Mouse (Mus musculus) small intestine, adult 2 months (tissue): ENCODE data around the gene Pard6b.

Experiments used
- CTCF ChIP-seq: fragments of 200-500 bp; IDR thresholded peaks from 2 replicates; pipeline ENCODE4 v1.5.1; 2012; ENCODE audit warnings: low read depth, mild to moderate bottlenecking, control low read depth, inconsistent platforms, low read length, moderate library complexity, mixed read lengths; ENCODE audit not compliant: insufficient replicate concordance, insufficient read length; ENCODE audit errors: extremely low read depth
- POLR2A ChIP-seq: fragments of 200-500 bp; IDR thresholded peaks from 2 replicates; pipeline ENCODE4 v1.6.1; 2012; ENCODE audit warnings: low read depth, mild to moderate bottlenecking, control low read depth, inconsistent platforms, low read length, moderate library complexity

- TF ChIP-seq CTCF (no peak), POLR2A (no peak)
Measured at GRCm38 (mm10) chr2:168037063-168037462, 43.7 kb upstream of the Pard6b start.
